Mouse (Mus musculus): Measurements from ENCODE around the gene Nsun3.

DNA sequence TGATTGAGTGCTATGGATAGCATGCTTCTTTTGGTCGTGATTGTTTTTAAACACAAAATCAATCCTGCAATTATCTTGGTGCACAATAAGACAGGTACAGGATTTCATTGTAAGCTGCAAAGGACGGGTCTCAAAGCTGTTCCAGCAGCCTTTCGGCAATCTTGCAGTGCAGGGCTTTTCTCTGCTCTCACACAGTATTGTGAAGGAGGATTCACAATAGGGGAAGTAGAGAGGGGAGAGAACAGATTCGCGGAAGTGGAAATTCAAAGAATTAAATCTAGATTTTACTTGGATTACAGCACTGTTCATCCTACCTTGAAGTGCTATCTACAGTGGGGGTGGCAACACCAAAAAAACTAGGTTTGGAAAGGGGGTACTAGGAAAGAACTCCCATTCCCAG, 27.2 kb upstream of the Nsun3 start:
- no peak for TF ChIP-seq USF1 (IDR thresholded peaks at IDR 0.05; ENCODE audit: low read depth)
- no peak for TF ChIP-seq MAX (IDR thresholded peaks at IDR 0.05; ENCODE audit: low read depth)
- TF ChIP-seq POLR2A (IDR thresholded peaks at IDR 0.05; ENCODE audit: insufficient read length, low read depth), result no peak
- no peak for TF ChIP-seq POLR2AphosphoS2 (IDR thresholded peaks at IDR 0.05; ENCODE audit: insufficient read length, low read depth)
- TF ChIP-seq REST (IDR thresholded peaks at IDR 0.05; ENCODE audit: insufficient read depth, insufficient read length), result no peak
- no peak for TF ChIP-seq SRF (IDR thresholded peaks at IDR 0.05; ENCODE audit: control insufficient read depth, insufficient read length, low read depth)
- no peak for TF ChIP-seq E2F4 (IDR thresholded peaks at IDR 0.05; ENCODE audit: insufficient read depth)
- TF ChIP-seq TCF3 (IDR thresholded peaks at IDR 0.05; ENCODE audit: insufficient read length, low read depth), result no peak
- no peak for TF ChIP-seq MYOG (IDR thresholded peaks at IDR 0.05; ENCODE audit: control insufficient read depth in 1 of 3, insufficient read depth in 1 of 3, insufficient read length in 2 of 3, low read depth in 2 of 3)

Data from myocyte (in vitro differentiated cells).